Mouse (Mus musculus) G1E (cell line): ENCODE results near the gene Phgr1. TPM values are rescaled to one million over a fixed set of nuclear protein-coding genes. Genes with fewer than 3 reads are reported as not detected.

Source experiments
- ATAC-seq: 2 replicates; pipeline ENCODE4 v1.8.0; 2016; ENCODE audit warnings: mild to moderate bottlenecking; ENCODE audit not compliant: insufficient number of reproducible peaks, poor library complexity, low FRiP score, severe bottlenecking; ENCODE audit errors: extremely low read depth
- DNase-seq: peaks from one replicate; pipeline ENCODE4 v3.0.0; 2012; ENCODE audit warnings: low spot score
- H3K27me3 ChIP-seq: 2 replicates; pipeline ENCODE4 v1.6.1; 2012; ENCODE audit warnings: mild to moderate bottlenecking, low read length, inconsistent platforms; ENCODE audit not compliant: insufficient read depth
- H3K36me3 ChIP-seq: replicated peaks from 2 replicates; pipeline ENCODE3; 2012; ENCODE audit warnings: mild to moderate bottlenecking, inconsistent platforms
- H3K4me1 ChIP-seq: 2 replicates; pipeline ENCODE4 v1.6.1; 2012; ENCODE audit warnings: low read depth, low read length, inconsistent platforms, mixed read lengths; ENCODE audit not compliant: insufficient read depth
- H3K4me3 ChIP-seq: 2 replicates; pipeline ENCODE4 v1.5.1; 2012; ENCODE audit warnings: low read depth, mild to moderate bottlenecking, inconsistent platforms, low read length, moderate library complexity, mixed read lengths
- H3K9me3 ChIP-seq: replicated peaks from 2 replicates; pipeline ENCODE4 v1.6.1; 2012; ENCODE audit warnings: inconsistent platforms
- CTCF ChIP-seq: IDR thresholded peaks from 2 replicates; pipeline ENCODE4 v1.5.1; 2012; ENCODE audit warnings: low read depth, low read length, inconsistent platforms, mixed read lengths
- GATA1 ChIP-seq: IDR thresholded peaks from 2 replicates; pipeline ENCODE4 v1.6.1; 2012; ENCODE audit warnings: borderline replicate concordance, low read length, inconsistent platforms, mixed read lengths
- GATA2 ChIP-seq: IDR thresholded peaks from 2 replicates; pipeline ENCODE4 v1.6.1; 2012; ENCODE audit warnings: low read depth, low read length, inconsistent platforms, borderline replicate concordance
- POLR2AphosphoS5 ChIP-seq: IDR thresholded peaks from 2 replicates; pipeline ENCODE4 v1.6.1; 2012; ENCODE audit warnings: low read depth, low read length, inconsistent platforms; ENCODE audit not compliant: insufficient replicate concordance
- TAL1 ChIP-seq: conservative IDR thresholded peaks from 2 replicates; pipeline ENCODE4 v1.6.1; 2012; ENCODE audit warnings: low read depth, low read length, inconsistent platforms, mixed read lengths
- polyA plus RNA-seq: library from polyadenylated mRNA; stranded (reverse); fragments of >175 nt; gene quantifications from 2 replicates; pipeline ENCODE4 v1.2.3, GENCODE M21; 2012
- total RNA-seq, 2 experiments: library from RNA; stranded (forward) in 1 of 2; stranded (reverse) in 1 of 2; fragments of 200-1000 nt in 1 of 2; fragments of >200 nt in 1 of 2; fragmentation: Nextera tagmentation in 1 of 2; gene quantifications; 2 replicates each; pipeline ENCODE4 v1.2.3; 2014 to 2017

Gene Phgr1
- total and polyA plus RNA-seq, 3 experiments = not detected

DNA sequence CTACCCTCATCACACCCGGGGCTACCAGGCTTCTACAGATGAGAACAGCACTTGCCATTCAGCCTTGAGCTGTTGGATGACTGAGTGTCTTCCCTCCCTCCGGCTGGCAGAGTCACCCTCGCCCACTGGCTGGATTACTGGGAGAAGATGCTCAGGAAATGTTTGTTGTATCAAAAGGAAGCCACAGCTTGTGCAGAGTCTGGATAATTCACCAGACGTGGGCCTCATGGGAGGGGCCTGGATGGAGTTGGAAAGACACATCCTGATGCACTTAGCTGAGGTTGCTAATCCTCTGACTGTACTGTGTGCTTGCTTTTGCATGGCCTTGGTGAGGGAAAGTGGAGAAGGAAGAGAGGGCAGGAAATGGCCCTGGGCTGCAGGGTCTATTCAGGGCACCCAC, 16.5 kb upstream of the Phgr1 start:
- Histone ChIP-seq H3K4me1 (peaks cover 23% of the 10 kb centered on the region), H3K36me3 (peaks cover 19% of the 10 kb centered on the region)

DNA sequence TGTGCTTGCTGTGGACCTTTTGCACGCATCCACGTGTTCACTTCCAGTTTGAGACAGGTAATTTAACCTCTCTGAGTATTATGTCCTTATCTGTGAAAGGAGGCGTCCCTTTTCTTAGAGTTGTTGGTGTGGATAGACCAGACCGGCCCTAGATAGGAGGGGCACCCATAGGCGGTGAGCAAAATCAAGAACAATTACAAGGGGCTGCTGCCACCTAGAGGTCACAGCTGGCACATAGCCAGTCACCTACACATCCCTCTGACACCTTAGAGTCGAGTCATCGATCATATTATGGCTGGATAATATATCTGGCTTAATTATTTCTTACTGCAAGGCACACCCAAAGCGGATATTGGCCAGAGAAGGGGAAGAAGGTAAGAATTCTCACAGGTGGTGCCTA, 12.7 kb upstream of the Phgr1 start:
- peak; percentile 76 for DNase-seq
- peak; percentile 64 for ATAC-seq
- Histone ChIP-seq H3K36me3 (no peaks in the 10 kb centered on the region), H3K9me3 (no peaks in the 10 kb centered on the region), H3K4me1 (peaks cover 26% of the 10 kb centered on the region), H3K4me3 (no peak overlapping the region), H3K27me3 (peaks cover 75% of the 10 kb centered on the region)
- TF ChIP-seq TAL1 (no peak), CTCF (peak; percentile 71), GATA1 (no peak), GATA2 (no peak), POLR2AphosphoS5 (no peak)

More for the DNA sequence above, 16.5 kb upstream of the Phgr1 start:
- ATAC-seq = no peak
- no peak for TF ChIP-seq GATA2
- TF ChIP-seq POLR2AphosphoS5 = no peak
- TF ChIP-seq TAL1 = no peak
- TF ChIP-seq CTCF = no peak
- TF ChIP-seq GATA1 = no peak
- Histone ChIP-seq H3K9me3 (no peaks in the 10 kb centered on the region), H3K4me3 (no peak overlapping the region), H3K27me3 (peaks cover 42% of the 10 kb centered on the region)
- no peak for DNase-seq

DNA sequence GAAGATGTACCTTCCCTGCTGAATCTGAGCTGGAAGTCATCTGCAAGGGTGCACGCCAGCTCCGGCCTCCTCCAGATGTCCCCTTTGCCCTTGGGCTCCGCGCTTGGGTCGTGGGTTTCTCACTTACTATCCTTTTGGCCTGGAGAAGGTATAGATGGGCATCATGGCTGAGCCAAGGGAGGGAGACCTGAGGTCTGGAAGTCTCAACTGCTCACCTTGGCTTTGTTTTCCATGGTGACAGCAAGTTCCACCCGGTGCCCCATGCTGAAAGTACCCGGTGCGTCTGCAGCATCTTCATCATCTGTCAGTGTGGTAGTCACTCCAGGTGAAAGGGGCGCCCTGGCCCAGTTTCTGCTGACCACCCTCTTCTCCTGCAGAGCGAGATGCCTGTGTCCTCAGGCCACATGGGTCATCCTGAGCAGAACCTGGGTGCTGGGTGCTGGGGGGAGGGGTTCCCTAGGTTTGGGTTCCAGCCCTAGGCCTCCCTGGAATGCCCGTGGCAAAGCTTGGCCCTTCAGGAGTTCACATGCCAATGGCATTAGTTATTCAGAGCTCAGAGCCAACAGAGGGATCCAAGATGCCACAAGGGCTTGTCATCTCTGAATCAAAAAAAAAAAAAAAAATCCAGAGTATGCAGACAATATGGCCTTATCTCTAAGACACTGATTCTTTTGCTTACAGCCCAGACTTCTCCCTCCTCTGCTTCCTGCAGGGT, 12.1 kb upstream of the Phgr1 start:
- H3K4me3 ChIP-seq = no peak overlapping the region
- no peak for ATAC-seq
- H3K4me1 ChIP-seq = peaks cover 28% of the 10 kb centered on the region
- no peaks in the 10 kb centered on the region for H3K9me3 ChIP-seq
- TF ChIP-seq TAL1 = no peak
- no peak for TF ChIP-seq CTCF
- no peak for TF ChIP-seq GATA1
- TF ChIP-seq POLR2AphosphoS5 = no peak
- TF ChIP-seq GATA2 = no peak
- DNase-seq = no peak
- H3K36me3 ChIP-seq = no peaks in the 10 kb centered on the region
- peaks cover 81% of the 10 kb centered on the region for H3K27me3 ChIP-seq

GRCm38 (mm10) chr2:118761358-118761757, 11.2 kb upstream of the Phgr1 start:
- Histone ChIP-seq H3K4me1 (peaks cover 32% of the 10 kb centered on the region), H3K4me3 (no peak overlapping the region), H3K27me3 (peaks cover 85% of the 10 kb centered on the region), H3K9me3 (no peaks in the 10 kb centered on the region), H3K36me3 (no peaks in the 10 kb centered on the region)
- DNase-seq (no peak), ATAC-seq (no peak)
- TF ChIP-seq POLR2AphosphoS5 (no peak), GATA2 (no peak), CTCF (no peak), GATA1 (no peak), TAL1 (no peak)

DNA sequence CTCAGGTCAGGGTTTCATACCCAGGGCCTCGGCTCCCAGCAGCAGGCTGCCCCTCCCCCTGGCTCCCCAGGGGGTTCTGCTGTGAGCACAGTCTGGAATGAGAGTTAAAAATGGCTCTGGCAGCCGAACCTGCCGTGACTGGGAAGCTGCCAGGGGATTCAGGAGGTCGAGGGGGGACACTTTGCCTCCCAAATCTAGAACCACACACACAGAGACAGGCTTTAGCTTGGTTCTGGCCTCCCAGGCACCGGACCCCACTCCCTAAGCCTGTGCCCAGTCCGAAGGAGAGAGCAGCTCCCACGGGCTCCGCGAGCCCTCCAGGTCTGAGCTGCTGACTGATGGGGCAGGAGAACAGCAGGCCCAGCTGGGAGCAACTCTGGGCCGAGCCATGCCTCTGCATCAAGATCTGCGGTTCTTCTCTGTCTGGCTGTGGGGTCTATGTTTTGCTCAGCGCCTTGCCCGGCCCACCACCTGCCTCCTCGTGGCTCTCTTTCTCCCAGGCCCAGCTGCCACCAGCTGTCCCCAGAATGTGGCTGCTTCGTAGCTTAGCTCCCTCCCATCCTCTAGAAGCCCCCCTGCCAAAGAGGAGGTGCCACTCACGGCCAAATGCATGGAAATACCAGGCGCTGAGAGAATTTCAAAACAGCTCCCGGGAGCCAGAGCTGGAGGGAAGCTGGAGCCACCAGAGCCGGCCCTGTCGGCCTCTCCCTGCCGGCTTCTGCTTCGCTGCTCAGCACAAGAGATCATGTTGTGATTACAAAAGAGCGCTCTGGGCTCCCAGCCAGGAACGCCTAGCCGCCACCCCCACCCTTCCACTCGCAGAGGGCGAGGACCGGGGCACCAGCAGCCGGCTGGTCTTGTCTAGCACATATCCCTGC, 10.4 kb upstream of the Phgr1 start, which contains the start of gene Ccdc9b:
Gene Ccdc9b, minus strand, starts transcription at position 756 of the 878 bp plus-strand sequence.
- ATAC-seq (no peak), DNase-seq (peak; percentile 69)
- H3K4me3 ChIP-seq = no peak within 1 kb of the TSS
- H3K36me3 ChIP-seq = no peaks in the 10 kb centered on the region
- H3K27me3 ChIP-seq = peaks cover 87% of the 10 kb centered on the region
- H3K9me3 ChIP-seq = no peaks in the 10 kb centered on the region
- no peak for TF ChIP-seq GATA2
- no peak for TF ChIP-seq GATA1
- no peak for TF ChIP-seq TAL1
- TF ChIP-seq CTCF = no peak
- TF ChIP-seq POLR2AphosphoS5 = no peak
- H3K4me1 ChIP-seq = peaks cover 36% of the 10 kb centered on the region

DNA sequence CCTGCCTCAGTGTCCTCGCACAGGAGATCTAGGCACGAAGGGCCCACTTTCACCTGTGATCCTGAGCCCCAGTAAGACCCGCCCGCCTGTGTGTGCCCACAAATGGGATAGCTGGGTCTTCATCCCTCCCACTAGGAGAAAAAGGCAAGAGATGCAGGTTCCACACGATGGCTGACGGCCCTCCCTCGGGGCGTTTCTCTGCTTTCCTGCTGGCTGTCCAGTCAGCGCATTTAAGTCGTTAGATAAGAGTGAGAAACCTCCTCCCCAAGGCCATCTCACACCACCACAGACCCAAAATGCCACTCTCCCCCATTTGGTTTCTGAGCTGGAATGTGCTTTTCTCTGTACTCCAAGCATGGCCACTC, 9.8 kb upstream of the Phgr1 start:
- DNase-seq (no peak), ATAC-seq (no peak)
- Histone ChIP-seq H3K4me1 (peaks cover 36% of the 10 kb centered on the region), H3K36me3 (no peaks in the 10 kb centered on the region), H3K9me3 (no peaks in the 10 kb centered on the region), H3K27me3 (peaks cover 84% of the 10 kb centered on the region), H3K4me3 (no peak overlapping the region)
- TF ChIP-seq TAL1 (no peak), GATA1 (no peak)
